Mouse (Mus musculus): Measurements from ENCODE around the gene Gna15. TPM values are rescaled to one million over a fixed set of nuclear protein-coding genes. Genes with fewer than 3 reads are reported as not detected.

Gene Gna15
- total and polyA plus RNA-seq, 3 experiments: 23.0 to 142 (median 33.0) TPM

GRCm38 (mm10) chr10:81546788-81547571 lies 23.0 kb upstream of the Gna15 start:
- TF ChIP-seq MEF2A (IDR thresholded peaks at IDR 0.05; ENCODE audit: extremely low read depth, insufficient replicate concordance, low read depth, low read length, poor library complexity, severe bottlenecking): no peak
- no peak for TF ChIP-seq USF2 (IDR thresholded peaks at IDR 0.05; ENCODE audit: borderline replicate concordance in 1 of 2, insufficient read depth in 1 of 2, low read depth in 1 of 2, low read length in 2 of 2)
- TF ChIP-seq HCFC1 (IDR thresholded peaks at IDR 0.05; ENCODE audit: low read depth, low read length): no peak
- TF ChIP-seq MYB (IDR thresholded peaks at IDR 0.05; ENCODE audit: low read depth, low read length): no peak
- no peak for TF ChIP-seq EP300 (IDR thresholded peaks at IDR 0.05; ENCODE audit: low read depth in 1 of 2, low read length in 2 of 2)
- TF ChIP-seq MXI1 (IDR thresholded peaks at IDR 0.05; ENCODE audit: low read depth, low read length): no peak
- TF ChIP-seq ELF1 (IDR thresholded peaks at IDR 0.05; ENCODE audit: low read depth, low read length): no peak
- TF ChIP-seq CTCF (IDR thresholded peaks at IDR 0.05 in 2 of 3, conservative IDR thresholded peaks at IDR 0.05 in 1 of 3; ENCODE audit: control insufficient read depth in 1 of 3, insufficient read depth in 1 of 3, low read depth in 2 of 3, low read length in 3 of 3, poor library complexity in 1 of 3, severe bottlenecking in 1 of 3): no peak
- TF ChIP-seq POLR2AphosphoS2 (IDR thresholded peaks at IDR 0.05; ENCODE audit: low read length): no peak
- no peak for TF ChIP-seq MAZ (IDR thresholded peaks at IDR 0.05; ENCODE audit: low read depth, low read length)
- TF ChIP-seq CHD1 (IDR thresholded peaks at IDR 0.05; ENCODE audit: low read depth, low read length): no peak
- Histone ChIP-seq H3K4me1 (ENCODE audit: control insufficient read depth in 1 of 2, insufficient read depth in 2 of 2, low read length in 2 of 2) (peaks cover 14 to 30% of the 10 kb centered on the region in 2 experiments), H3K27ac (ENCODE audit: control insufficient read depth, low read depth, low read length) (peak overlapping the region; percentile 52), H3K9ac (ENCODE audit: control insufficient read depth, low read depth, low read length, poor library complexity, severe bottlenecking) (peak overlapping the region; percentile 10; the same call in 1 of the 2 replicates), H3K9me3 (replicated peaks; ENCODE audit: insufficient read depth, low read length) (no peaks in the 10 kb centered on the region), H3K36me3 (ENCODE audit: control insufficient read depth in 1 of 2, insufficient read depth in 2 of 2, low read length in 2 of 2) (peaks cover 0 to 13% of the 10 kb centered on the region in 2 experiments; a peak in 2 of 4 replicates), H3K79me2 (ENCODE audit: control insufficient read depth, insufficient read depth, low read length, poor library complexity) (peaks cover 29% of the 10 kb centered on the region), H3K27me3 (ENCODE audit: control insufficient read depth in 1 of 2, insufficient read depth in 2 of 2, low read length in 2 of 2) (no peaks in the 10 kb centered on the region), H3K4me3 (ENCODE audit: control insufficient read depth in 1 of 2, insufficient read depth in 1 of 2, low read depth in 2 of 2, low read length in 2 of 2) (no peak overlapping the region)
- DNase-seq (ENCODE audit: low read depth, low spot score): no peak

- peak overlapping the region; percentile 37 for H3K9ac ChIP-seq (ENCODE audit: control insufficient read depth, low read depth, low read length, poor library complexity, severe bottlenecking)
- H3K4me1 ChIP-seq (ENCODE audit: control insufficient read depth in 1 of 2, insufficient read depth in 2 of 2, low read length in 2 of 2): peaks cover 11 to 24% of the 10 kb centered on the region in 2 experiments
- H3K27me3 ChIP-seq (ENCODE audit: control insufficient read depth in 1 of 2, insufficient read depth in 2 of 2, low read length in 2 of 2): no peaks in the 10 kb centered on the region
- H3K27ac ChIP-seq (ENCODE audit: control insufficient read depth, low read depth, low read length): peak overlapping the region; percentile 57
- peaks cover 0 to 10% of the 10 kb centered on the region in 2 experiments; a peak in 2 of 4 replicates for H3K36me3 ChIP-seq (ENCODE audit: control insufficient read depth in 1 of 2, insufficient read depth in 2 of 2, low read length in 2 of 2)
- peaks cover 36% of the 10 kb centered on the region for H3K79me2 ChIP-seq (ENCODE audit: control insufficient read depth, insufficient read depth, low read length, poor library complexity)
- DNase-seq (ENCODE audit: low read depth, low spot score): peak; percentile 92
- no peaks in the 10 kb centered on the region for H3K9me3 ChIP-seq (replicated peaks; ENCODE audit: insufficient read depth, low read length)
- peak overlapping the region; percentile 1 to 66; a peak in 2 of 4 replicates for H3K4me3 ChIP-seq (ENCODE audit: control insufficient read depth in 1 of 2, insufficient read depth in 1 of 2, low read depth in 2 of 2, low read length in 2 of 2)
- peak; percentile 90 for TF ChIP-seq GATA1 (IDR thresholded peaks at IDR 0.05; ENCODE audit: low read depth, low read length)
- TF ChIP-seq TCF12 (IDR thresholded peaks at IDR 0.05; ENCODE audit: low read depth, low read length): peak; percentile 60
- TF ChIP-seq POLR2AphosphoS2 (IDR thresholded peaks at IDR 0.05; ENCODE audit: low read length): peak; percentile 63; the same call in 1 of the 2 replicates
- TF ChIP-seq EP300 (IDR thresholded peaks at IDR 0.05; ENCODE audit: low read depth in 1 of 2, low read length in 2 of 2): peak; percentile 17 to 25; a peak in 3 of 4 replicates
- peak; percentile 88 for TF ChIP-seq MAX (IDR thresholded peaks at IDR 0.05; ENCODE audit: low read length)
- peak; percentile 90 for TF ChIP-seq MXI1 (IDR thresholded peaks at IDR 0.05; ENCODE audit: low read depth, low read length)
- TF ChIP-seq HCFC1 (IDR thresholded peaks at IDR 0.05; ENCODE audit: low read depth, low read length): peak; percentile 71
- no peak for TF ChIP-seq USF2 (IDR thresholded peaks at IDR 0.05; ENCODE audit: borderline replicate concordance in 1 of 2, insufficient read depth in 1 of 2, low read depth in 1 of 2, low read length in 2 of 2)
- TF ChIP-seq POLR2AphosphoS5 (IDR thresholded peaks at IDR 0.05; ENCODE audit: borderline replicate concordance, low read depth, low read length): no peak
- no peak for TF ChIP-seq MYB (IDR thresholded peaks at IDR 0.05; ENCODE audit: low read depth, low read length)
- TF ChIP-seq RCOR1 (IDR thresholded peaks at IDR 0.05; ENCODE audit: low read depth, low read length): peak; percentile 55; the same call in 1 of the 2 replicates
- peak; percentile 46; the same call in 1 of the 2 replicates for TF ChIP-seq SIN3A (IDR thresholded peaks at IDR 0.05; ENCODE audit: low read length)
- TF ChIP-seq CHD2 (IDR thresholded peaks at IDR 0.05; ENCODE audit: low read length): no peak
- no peak for TF ChIP-seq ZC3H11A (IDR thresholded peaks at IDR 0.05; ENCODE audit: low read depth, low read length)
- TF ChIP-seq MAFK (IDR thresholded peaks at IDR 0.05; ENCODE audit: borderline replicate concordance, low read depth, low read length): no peak
- no peak for TF ChIP-seq E2F4 (IDR thresholded peaks at IDR 0.05; ENCODE audit: borderline replicate concordance, low read depth, low read length)
- peak in 1 of 2 experiments; percentile 79; a peak in 2 of 4 replicates for TF ChIP-seq POLR2A (IDR thresholded peaks at IDR 0.05; ENCODE audit: control insufficient read depth in 1 of 2, insufficient read depth in 1 of 2, low read depth in 1 of 2, low read length in 2 of 2, poor library complexity in 1 of 2)
- TF ChIP-seq TBP (IDR thresholded peaks at IDR 0.05; ENCODE audit: low read depth, low read length): peak; percentile 84
- TF ChIP-seq KAT2A (conservative IDR thresholded peaks at IDR 0.05; ENCODE audit: low read depth, low read length): no peak
- TF ChIP-seq CTCF (IDR thresholded peaks at IDR 0.05 in 2 of 3, conservative IDR thresholded peaks at IDR 0.05 in 1 of 3; ENCODE audit: control insufficient read depth in 1 of 3, insufficient read depth in 1 of 3, low read depth in 2 of 3, low read length in 3 of 3, poor library complexity in 1 of 3, severe bottlenecking in 1 of 3): no peak
- no peak for TF ChIP-seq TAL1 (IDR thresholded peaks at IDR 0.05; ENCODE audit: low read length)
- peak; percentile 82 for TF ChIP-seq MYC (IDR thresholded peaks at IDR 0.05; ENCODE audit: low read depth, low read length)
- peak; percentile 72; the same call in 1 of the 2 replicates for TF ChIP-seq ZMIZ1 (IDR thresholded peaks at IDR 0.05; ENCODE audit: low read depth, low read length)
Observed at GRCm38 (mm10) chr10:81546332-81546731, 22.3 kb upstream of the Gna15 start.

Measured in MEL (cell line).